Mouse (Mus musculus): Measurements from ENCODE around the gene Gosr2.

GRCm38 (mm10) chr11:103634806-103635205 is 62.9 kb downstream of the Gosr2 start:
- no peak for TF ChIP-seq GATA1 (IDR thresholded peaks at IDR 0.05; ENCODE audit: borderline replicate concordance, low read length)
- no peak for TF ChIP-seq CTCF (IDR thresholded peaks at IDR 0.05; ENCODE audit: low read depth, low read length)
- TF ChIP-seq POLR2AphosphoS5 (IDR thresholded peaks at IDR 0.05; ENCODE audit: insufficient replicate concordance, low read depth, low read length) = no peak

Measured in G1E (cell line).